Mouse (Mus musculus) large intestine, adult 2 months (tissue): ENCODE measurements around the gene Spef2. TPM values are rescaled to one million over a fixed set of nuclear protein-coding genes. Genes with fewer than 3 reads are reported as not detected.
"Not testable (repeated sequence)": the region's sequence is repeated elsewhere in the genome, so short reads cannot be mapped to it uniquely, and the experiment has no call there.

ENCODE experiments used
- DNase-seq: peaks from one replicate; pipeline ENCODE4 v3.0.0-alpha.2; 2012; ENCODE audit warnings: low read depth, low spot score
- WGBS: fragments of 180-500 bp; shearing (Covaris S2); methylation state at CpG from one replicate; pipeline ENCODE4 v1.1.7; 2018; 5-methylcytosine and 5-hydroxymethylcytosine counted together
- polyA plus RNA-seq: library from polyadenylated mRNA; depleted of rRNA; stranded (reverse); fragments of >200 nt; gene quantifications from 2 replicates; pipeline ENCODE4 v1.2.3, GENCODE M21; 2012

Gene Spef2
- polyA plus RNA-seq, 1 experiment, result not detected

DNA sequence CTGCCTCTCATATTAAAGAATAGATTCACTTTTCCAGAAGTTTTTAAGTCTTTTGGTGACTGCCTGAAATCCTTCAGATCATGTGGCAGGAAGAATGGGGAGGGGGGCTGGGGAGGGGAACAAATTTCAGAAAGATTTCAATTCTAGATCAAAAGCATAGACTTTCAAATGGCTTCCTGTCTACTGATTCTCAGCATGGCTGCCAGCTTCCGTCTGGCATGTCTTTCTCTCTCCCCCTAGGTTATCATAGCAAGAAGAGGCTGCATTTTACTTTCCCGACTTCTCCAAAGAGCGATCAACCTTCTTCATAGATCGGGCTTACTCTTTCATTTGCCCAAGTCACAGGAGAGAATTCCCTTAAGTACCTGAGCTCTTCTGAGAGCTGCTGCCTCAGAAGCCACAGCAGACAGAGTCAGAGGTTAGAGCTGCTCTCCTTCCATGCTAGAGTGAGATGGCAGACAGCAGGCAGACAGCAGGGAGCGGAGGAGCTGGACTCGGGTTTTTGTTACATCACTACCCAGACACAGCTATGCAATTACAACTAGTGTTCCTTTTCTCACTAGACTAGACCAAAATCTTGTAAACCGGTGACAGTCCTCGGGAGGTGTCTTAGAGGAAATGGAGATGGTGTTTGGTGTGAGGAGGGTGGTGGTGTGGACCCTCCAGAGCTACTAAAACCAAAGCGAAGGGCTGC lies 71.2 kb downstream of the Spef2 start:
- no peak for DNase-seq
- 78% methylated on average over 9 of the region's 9 CpGs for WGBS

DNA sequence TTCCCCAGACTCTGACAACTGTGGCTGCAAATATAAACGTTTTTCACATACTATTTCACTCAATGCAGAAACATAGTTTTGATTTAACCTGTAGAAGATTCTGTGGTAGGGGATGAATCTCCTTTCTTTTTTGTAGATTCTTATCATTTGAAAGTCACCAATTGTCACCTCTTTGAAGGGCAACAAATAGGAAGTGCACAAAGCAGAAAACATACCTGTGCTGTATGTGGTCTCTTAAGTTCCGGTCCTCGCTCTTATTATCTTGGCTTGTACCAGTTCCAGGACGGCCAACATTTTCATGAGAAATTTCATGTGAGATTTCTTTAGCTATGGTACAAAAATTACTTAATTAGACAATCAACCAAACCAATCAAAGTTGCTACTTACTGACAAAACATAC lies 80.1 kb downstream of the Spef2 start:
- WGBS, result 85% methylated on average over 4 of the region's 4 CpGs
- no peak for DNase-seq

- WGBS, result 79% methylated on average over 2 of the region's 2 CpGs
- DNase-seq, result not testable (repeated sequence)
Measured at GRCm38 (mm10) chr15:9664948-9665347, 83.7 kb downstream of the Spef2 start.

- DNase-seq, result no peak
- WGBS, result 72% methylated on average over 1 of the region's 1 CpGs
Measured at GRCm38 (mm10) chr15:9661215-9661614, 87.5 kb downstream of the Spef2 start.

DNA sequence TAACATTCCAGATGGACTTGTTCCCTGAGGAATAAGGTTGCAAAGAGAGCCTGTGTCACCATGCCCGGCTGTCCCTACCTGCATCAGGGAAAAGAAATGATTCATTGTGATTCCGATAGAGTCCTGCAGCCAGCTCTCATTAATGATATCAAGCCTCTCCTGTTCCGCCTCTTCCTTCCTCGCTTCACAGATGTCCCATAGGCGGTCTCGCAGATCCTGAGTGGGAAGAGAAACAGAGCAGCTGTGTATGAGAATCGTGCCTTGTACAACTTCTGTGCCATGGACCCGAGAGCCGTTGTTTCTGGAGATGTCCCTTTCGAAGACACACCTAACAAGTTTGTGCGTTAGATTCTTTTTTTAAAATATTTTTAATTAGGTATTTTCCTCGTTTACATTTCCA lies 114.2 kb downstream of the Spef2 start:
- no peak for DNase-seq

DNA sequence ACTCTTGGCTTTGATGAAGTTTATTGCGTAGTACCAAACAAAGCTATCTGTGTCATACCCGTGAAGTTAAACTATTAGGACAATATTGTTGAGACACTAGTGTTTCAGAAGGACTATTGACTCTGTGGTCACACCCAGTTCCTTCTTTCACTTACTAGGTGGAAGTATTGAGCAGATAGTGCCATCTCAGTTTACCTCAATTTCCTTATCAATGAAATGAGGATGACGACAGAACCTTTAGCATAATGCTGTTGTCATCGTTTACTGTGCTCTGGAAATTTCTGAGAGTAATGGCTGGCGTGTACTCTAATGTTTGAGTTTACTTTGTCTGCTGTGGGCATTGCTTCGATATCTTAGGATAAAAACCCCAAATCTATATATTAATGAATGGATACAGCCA lies 117.0 kb downstream of the Spef2 start:
- 81% methylated on average over 6 of the region's 6 CpGs for WGBS
- DNase-seq, result no peak

More for the DNA sequence above, 114.2 kb downstream of the Spef2 start:
- WGBS, result 84% methylated on average over 12 of the region's 12 CpGs

- 67% methylated on average over 1 of the region's 1 CpGs for WGBS
- no peak for DNase-seq
Measured at GRCm38 (mm10) chr15:9629660-9630059, 119.0 kb downstream of the Spef2 start.

DNA sequence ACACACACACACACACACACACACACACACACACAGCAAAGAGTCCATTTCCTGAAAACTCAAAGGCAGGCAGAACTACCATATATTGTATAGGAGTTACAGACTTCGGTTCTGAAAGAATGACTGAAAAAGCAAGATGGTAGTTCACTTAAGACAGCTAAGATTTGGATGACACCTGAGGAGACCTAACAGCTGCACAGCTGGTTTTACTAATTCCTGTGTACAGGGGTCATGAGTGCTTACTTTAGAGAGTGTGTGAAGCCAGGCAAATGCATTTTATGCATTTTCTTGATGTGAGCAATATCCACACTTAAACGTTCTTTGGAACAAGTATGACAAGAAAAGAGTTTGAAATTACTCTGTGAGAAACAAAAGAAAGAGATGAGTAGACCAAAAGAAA lies 124.0 kb downstream of the Spef2 start:
- WGBS, result 67% methylated on average over 2 of the region's 2 CpGs
- no peak for DNase-seq

GRCm38 (mm10) chr15:9608177-9608576 lies 140.5 kb downstream of the Spef2 start:
- 38% methylated on average over 4 of the region's 4 CpGs for WGBS

DNA sequence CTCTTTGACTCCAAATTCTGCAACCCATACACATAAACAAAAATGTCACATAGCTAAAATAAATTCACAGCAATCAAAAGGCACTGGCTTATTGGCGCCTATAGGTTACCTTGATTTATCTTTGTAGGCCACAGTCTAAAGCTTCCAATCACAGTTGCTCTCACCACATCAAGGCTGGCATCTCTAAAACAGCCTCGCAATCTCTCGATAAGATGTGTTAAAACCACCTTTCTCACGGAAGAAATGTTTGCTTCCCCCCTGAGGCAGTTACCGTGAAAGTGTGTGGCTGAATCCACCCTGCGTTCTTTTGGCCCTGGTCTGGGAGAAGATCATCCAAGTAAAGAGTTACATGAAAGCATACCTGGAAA lies 148.6 kb downstream of the Spef2 start:
- 88% methylated on average over 6 of the region's 6 CpGs for WGBS
- no peak for DNase-seq

More at GRCm38 (mm10) chr15:9608177-9608576, 140.5 kb downstream of the Spef2 start:
- no peak for DNase-seq

DNA sequence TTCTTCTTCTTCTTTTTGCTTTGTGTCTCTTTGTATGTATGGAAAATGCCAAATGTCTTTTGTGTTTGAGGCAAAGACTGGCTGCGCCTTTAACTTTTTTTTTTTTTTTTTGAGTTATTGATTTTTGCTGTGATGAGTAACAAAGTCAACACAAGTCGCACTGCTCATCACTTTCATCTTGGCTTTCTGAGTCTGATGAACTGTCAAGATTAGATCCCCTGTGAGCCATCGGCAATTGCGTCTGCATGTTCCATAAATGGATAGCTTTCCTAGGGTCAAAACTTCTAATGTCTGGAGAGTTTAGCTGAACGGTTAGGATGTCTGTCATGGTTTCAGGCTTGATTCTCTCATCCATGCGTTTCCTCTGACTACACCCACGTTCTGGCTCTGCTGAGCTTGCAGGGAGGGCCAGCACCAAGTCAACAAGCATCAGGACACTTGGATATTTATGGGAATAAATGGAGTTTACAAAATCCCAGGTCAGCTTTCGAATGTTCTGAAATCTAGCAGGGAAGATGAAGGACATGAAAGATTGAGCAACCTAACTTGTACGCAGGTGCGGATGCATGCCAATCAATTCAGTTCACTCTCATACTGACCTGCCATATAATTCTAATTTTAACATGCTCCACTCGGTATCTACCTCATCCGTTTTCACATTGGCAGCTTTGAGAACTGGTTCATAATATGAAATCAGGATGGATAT lies 149.1 kb downstream of the Spef2 start:
- no peak for DNase-seq
- 65% methylated on average over 12 of the region's 12 CpGs for WGBS

GRCm38 (mm10) chr15:9596298-9597060 lies 152.2 kb downstream of the Spef2 start:
- 70% methylated on average over 6 of the region's 6 CpGs for WGBS
- DNase-seq, result no peak

- DNase-seq, result no peak
- WGBS, result 88% methylated on average over 4 of the region's 4 CpGs
Measured at GRCm38 (mm10) chr15:9589939-9590338, 158.7 kb downstream of the Spef2 start.

- no peak for DNase-seq
- 53% methylated on average over 11 of the region's 11 CpGs for WGBS
Measured at GRCm38 (mm10) chr15:9580470-9581280, 168.0 kb downstream of the Spef2 start.

- 61% methylated on average over 4 of the region's 4 CpGs for WGBS
- no peak for DNase-seq
Measured at GRCm38 (mm10) chr15:9577303-9577702, 171.4 kb downstream of the Spef2 start.

GRCm38 (mm10) chr15:9574796-9575195 lies 173.9 kb downstream of the Spef2 start:
- DNase-seq, result no peak
- 75% methylated on average over 5 of the region's 5 CpGs for WGBS

GRCm38 (mm10) chr15:9573361-9573760 lies 175.3 kb downstream of the Spef2 start:
- WGBS, result 54% methylated on average over 4 of the region's 4 CpGs
- no peak for DNase-seq

- WGBS, result 82% methylated on average over 7 of the region's 7 CpGs
Measured at GRCm38 (mm10) chr15:9572664-9573063, 176.0 kb downstream of the Spef2 start.

GRCm38 (mm10) chr15:9571896-9572295 lies 176.8 kb downstream of the Spef2 start:
- no peak for DNase-seq
- WGBS, result 79% methylated on average over 2 of the region's 2 CpGs

More at GRCm38 (mm10) chr15:9572664-9573063, 176.0 kb downstream of the Spef2 start:
- no peak for DNase-seq

GRCm38 (mm10) chr15:9567316-9567715 lies 181.4 kb downstream of the Spef2 start:
- DNase-seq, result no peak
- 85% methylated on average over 4 of the region's 4 CpGs for WGBS
